Mouse (Mus musculus): ENCODE measurements around the gene Glrb.

- TF ChIP-seq CTCF (conservative IDR thresholded peaks at IDR 0.05; ENCODE audit: low read length) (no peak), POU5F1 (IDR thresholded peaks at IDR 0.05; ENCODE audit: borderline replicate concordance, low read length) (no peak)
These were observed 113.0 kb downstream of the Glrb start for GRCm38 (mm10) chr3:80800299-80800994.

Measured in E14TG2a.4 (cell line).